Mouse (Mus musculus) ES-E14 (cell line): ENCODE data around the gene Ppm1m.

Source experiments
- CHD2 ChIP-seq: IDR thresholded peaks from 2 replicates; pipeline ENCODE4 v1.6.1; 2014; ENCODE audit warnings: mild to moderate bottlenecking, low read depth, low read length, inconsistent platforms
- HCFC1 ChIP-seq: IDR thresholded peaks from 2 replicates; pipeline ENCODE4 v1.6.1; 2012; ENCODE audit warnings: low read length, inconsistent platforms, borderline replicate concordance; ENCODE audit not compliant: insufficient read depth
- MAFK ChIP-seq: IDR thresholded peaks from 2 replicates; pipeline ENCODE4 v1.6.1; 2014; ENCODE audit warnings: mild to moderate bottlenecking, low read depth, low read length, inconsistent platforms; ENCODE audit not compliant: insufficient read depth
- ZC3H11A ChIP-seq: IDR thresholded peaks from 2 replicates; pipeline ENCODE4 v1.6.1; 2012; ENCODE audit warnings: low read depth, mild to moderate bottlenecking, inconsistent platforms, low read length, borderline replicate concordance

DNA sequence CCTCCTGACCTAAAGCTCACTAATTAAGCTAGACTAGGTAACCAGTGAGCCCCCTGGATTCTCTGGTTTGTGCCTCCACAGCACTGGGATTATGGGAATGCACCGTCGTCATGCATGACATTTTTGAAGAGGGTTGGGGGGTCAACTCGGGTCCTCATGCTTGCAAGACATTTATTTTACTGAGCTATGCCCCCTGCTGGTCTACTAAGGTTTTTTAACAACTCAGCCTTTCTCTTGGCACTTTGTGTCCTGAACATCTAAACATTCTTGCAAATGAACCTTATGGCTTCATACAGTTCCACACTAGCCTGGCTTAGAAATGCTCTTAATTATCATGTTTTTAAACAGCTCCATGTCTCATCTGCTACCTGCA, 31.2 kb upstream of the Ppm1m start:
- peak; percentile 53; the same call in 1 of the 2 replicates for TF ChIP-seq MAFK
- TF ChIP-seq HCFC1, result no peak
- TF ChIP-seq CHD2, result no peak
- no peak for TF ChIP-seq ZC3H11A
